Mouse (Mus musculus) CD4-positive, CD25-positive, alpha-beta regulatory T cell (primary cell): ENCODE results near the gene Klf14. TPM values are rescaled to one million over a fixed set of nuclear protein-coding genes. Genes with fewer than 3 reads are reported as not detected.

Source experiments
- polyA plus RNA-seq: library from polyadenylated mRNA; unstranded; fragments of 100-300 nt; shearing (Covaris generic); gene quantifications from one replicate; pipeline ENCODE4 v1.2.1, GENCODE M21; 2017

Gene Klf14
- polyA plus RNA-seq, result not detected

DNA sequence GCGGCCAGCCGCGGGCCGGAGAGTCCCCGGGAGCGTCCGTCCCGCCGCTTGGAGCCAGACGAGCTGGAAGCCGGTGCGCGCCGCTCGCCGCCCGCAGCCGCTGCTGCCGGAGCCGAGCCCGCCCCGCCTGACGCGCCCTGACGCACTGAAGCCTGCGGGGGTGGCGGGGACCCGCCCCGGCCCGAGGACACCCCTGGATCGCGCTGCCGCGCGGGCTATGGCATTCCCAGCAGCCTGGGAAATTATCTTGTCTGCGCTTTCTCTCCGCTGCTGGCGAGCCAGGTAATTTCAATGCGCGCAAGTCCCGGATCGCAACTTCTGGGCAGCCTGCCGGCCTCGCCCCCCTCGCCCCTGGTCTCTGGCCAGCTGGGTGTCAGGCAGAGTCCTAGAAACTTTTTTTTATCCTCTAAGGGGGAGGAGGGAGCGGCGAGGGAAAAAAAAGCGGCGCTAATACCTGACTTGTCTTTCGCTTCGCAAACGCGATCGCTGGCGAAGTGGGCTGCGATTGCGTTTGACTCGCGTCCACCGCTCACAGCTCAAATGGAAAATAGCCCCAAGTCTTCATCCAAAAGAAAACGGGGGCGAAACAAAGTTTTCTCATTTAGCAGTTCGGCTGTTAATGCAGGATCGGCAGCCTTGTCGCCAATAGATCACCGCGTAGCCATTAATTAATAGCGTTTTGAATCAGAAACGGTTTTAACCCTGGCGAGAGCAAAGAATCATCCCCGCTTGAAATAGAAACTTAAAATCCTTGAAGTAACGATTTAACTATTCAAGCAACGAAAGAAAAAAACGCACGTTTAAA, at the start of gene Klf14:
Gene Klf14, minus strand, starts transcription at position 343 of the 805 bp plus-strand sequence.

DNA sequence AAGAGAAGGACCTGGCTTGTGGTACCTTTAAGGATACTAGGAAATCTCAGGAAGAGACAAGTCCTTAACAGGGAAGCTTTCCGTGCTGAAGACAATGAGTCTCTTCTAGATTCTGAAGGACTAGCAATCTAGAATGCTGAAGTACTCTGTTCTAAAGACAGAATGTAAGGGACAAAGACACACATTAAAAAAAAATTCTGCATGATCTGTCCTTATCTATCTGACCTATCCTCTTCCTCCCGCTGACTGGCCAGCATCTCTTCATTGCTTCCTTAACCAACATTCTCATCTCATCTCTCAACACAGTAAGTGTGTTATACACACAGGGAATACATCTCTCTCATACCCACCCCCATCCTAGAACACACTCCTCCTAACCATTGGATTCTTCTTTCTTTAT, 43.4 kb downstream of the Klf14 start, which contains the start of gene Tsga13:
Gene Tsga13, minus strand, starts transcription at position 101 of the 400 bp plus-strand sequence.

Other genes starting within 250 kb of the Klf14 start
- gene Mest, start 235.5 kb downstream of the Klf14 start, polyA plus RNA-seq, result 0.61 TPM
- 54.0 TPM for gene Copg2, start 62.3 kb downstream of the Klf14 start, polyA plus RNA-seq
- gene Tsga13, start 43.5 kb downstream of the Klf14 start, polyA plus RNA-seq, result 0.42 TPM